Mouse (Mus musculus): ENCODE measurements around the gene Bet1l.

The Bet1l gene

DNA sequence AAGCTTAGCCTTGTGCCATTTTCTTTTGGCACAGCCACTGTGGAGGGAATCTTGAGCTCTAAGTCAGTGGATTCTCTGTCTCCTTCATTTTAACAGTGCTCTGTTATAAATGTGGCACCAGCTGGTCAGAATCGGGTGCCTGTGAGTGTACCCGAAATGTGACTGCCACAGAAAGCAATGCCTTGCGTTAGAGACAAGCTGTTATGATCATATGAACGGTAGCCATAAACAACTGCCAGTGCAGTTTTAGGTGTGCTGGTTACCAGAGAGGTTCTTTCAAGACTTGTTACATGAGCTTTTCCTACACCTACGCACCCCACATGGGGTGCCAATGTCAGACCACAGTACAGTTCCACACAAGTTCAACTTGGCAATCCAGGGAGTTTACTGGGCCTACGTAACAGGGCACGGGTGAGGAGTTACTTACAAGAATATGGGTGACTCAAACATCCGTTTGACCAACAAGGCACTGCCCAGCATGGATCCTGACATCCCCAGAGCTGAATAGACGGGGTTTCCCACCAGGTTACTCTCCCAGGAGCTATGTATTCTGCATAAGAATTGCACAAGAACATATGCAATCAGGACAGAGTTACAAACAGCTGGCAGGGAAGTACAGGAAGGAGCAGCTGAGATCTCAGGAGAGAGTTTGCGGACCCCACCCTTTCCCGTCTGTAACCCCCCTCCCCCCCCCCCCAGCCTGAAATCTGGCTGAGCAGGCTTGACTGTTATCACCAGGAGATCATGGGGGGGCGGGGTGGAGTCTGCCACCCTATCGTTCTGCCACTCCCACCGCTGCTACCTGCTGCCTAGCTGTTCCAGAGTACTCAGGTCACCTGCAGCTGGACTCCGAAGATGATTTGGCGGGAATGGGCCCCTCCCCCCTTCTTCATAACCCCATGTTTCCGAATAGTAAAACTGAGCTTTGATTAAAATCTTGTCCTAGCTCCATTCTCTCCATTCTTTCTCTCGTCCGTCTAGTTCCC is 16.3 kb downstream of the Bet1l start:
- in situ Hi-C loops (cut with MboI; ENCODE audit: unreplicated experiment in 2 of 2): loop anchor here (5.0 to 25.0 kb wide), 7 partner anchors 61 to 821 kb away; partner anchors contain the start of genes Cox8b (in 2 of the 2) and Muc6 (in 1 of the 2)

DNA sequence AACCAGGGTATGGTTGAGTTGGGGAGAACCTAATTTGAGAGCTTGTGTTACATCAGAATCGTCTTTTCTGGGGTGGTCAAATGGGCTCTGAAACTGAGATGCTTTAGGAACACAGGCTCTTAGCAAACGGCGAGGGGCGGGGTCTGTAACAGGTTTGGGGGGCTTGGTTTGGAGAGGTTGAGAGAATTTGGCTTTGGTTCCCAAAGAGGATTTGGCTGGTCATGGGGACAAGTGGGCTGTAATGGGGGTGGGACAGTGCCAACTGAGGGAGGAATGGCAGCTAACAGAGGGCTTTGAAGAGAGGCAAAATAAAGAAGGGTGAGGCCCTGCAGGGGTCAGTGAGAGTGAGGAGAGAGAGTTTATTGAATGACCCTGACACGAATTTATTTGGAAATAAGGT is 17.8 kb downstream of the Bet1l start:
- in situ Hi-C loops (cut with MboI; ENCODE audit: unreplicated experiment in 2 of 2): loop anchor here (10.0 to 25.0 kb wide), 2 partner anchors 755 to 823 kb away; partner anchors contain the start of genes Caly (in 1 of the 2) and Muc6 (in 1 of the 2)

DNA sequence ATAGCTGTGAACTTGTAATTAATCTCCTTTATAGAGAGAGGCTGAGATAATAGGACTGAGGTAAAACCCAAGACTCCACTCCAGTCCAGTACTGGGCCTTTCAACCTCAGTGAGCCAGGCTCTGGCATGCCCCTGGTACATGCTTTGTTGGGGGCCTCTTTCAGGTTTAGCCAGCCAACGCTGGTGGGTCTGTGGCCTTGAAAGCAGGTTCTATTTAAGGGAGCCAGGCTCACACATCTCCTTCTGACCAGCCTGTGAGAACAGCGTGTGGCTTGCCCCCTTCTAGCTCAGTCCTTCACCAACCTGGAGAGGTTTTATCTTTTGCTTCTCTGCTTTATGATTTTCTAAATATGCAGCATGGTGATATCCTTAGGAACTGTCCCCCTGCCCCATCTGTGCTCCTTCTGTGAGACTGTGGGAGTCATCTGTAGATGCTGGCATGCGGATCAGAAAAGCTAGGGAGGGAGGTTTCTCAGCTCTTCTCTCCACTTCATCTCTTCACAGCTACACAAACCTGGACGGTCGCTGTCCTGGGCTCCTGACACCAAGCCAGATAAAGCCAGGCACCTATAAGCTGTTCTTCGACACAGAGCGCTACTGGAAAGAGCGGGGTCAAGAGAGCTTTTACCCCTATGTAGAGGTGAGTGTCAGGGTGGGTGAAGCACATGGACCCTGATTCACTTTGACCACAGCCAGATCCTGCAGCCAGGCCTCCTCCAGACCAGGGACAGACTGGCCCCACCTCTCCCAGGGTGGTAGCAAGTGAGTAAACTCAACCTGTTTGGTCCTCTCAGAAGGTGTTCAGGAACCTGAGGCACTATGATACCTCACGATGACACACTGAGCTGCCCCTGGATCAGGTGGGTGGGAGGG is 20.9 kb downstream of the Bet1l start:
- in situ Hi-C loops (cut with MboI; ENCODE audit: unreplicated experiment in 2 of 2): loop anchor here (10.0 to 25.0 kb wide), 2 partner anchors 752 to 826 kb away; partner anchors contain the start of genes Caly (in 1 of the 2) and Muc6 (in 1 of the 2)

DNA sequence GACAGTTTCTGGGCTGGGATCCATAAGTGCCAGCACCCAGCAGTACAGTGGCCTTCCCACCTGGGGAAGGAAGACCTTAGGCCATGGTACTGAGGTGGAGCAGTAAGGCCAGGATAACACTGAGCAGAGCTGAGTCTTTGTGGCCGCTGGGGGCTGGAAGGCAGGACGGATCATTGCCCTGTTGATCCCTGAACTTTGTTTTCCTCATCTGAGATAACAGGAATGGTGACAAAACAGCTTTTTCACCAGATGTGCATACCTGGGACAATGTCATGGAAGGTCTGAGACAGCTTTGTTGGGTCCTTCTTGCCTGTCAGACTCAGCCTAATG is 21.7 kb downstream of the Bet1l start:
- in situ Hi-C loops (cut with MboI; ENCODE audit: unreplicated experiment in 2 of 2): loop anchor here (10.0 to 25.0 kb wide), 2 partner anchors 751 to 827 kb away; partner anchors contain the start of genes Caly (in 1 of the 2) and Muc6 (in 1 of the 2)

DNA sequence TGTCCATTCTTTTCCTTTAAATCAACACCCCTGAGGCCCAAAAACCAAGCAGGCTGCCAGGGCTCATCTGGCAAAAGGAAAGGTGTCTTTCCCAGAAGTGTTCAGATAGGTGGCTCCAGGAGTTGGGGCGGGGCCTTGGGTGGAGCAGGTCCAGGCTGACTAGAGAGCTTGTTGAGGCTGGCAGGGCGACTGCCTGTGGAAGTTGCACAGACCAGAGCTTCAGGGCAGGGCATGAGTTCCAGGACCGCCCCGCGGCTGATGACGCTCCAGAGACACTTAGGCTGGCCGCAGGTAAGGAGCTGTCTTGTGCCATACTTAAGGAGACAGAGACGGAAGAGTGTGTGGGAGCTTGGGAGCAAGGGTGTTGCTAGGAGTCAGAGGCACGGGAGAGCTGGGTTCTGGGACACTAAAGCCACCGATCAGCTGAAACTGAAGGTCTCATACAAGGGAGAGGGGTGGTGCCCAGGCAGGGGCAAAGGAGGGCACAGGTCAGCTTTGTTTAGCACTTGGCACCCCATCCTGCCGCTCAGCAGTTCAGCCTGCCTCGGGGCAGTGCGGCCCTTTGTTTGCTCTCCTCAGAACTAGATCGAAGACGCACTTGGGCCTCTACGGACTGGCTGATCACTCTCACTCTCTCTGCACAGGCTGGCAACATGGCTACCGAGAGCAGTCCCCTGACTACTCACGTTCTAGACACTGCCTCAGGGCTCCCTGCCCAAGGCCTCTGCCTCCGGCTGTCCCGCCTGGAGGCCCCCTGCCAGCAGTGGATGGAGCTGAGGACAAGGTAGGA is 22.2 kb downstream of the Bet1l start, which contains the start of gene Urah:
Urah (plus strand) TSS at position 51 of the 790 bp plus-strand sequence.
- in situ Hi-C loops (cut with MboI; ENCODE audit: unreplicated experiment in 2 of 2): loop anchor here (10.0 to 25.0 kb wide), 2 partner anchors 750 to 827 kb away; partner anchors contain the start of genes Caly (in 1 of the 2) and Muc6 (in 1 of the 2)

DNA sequence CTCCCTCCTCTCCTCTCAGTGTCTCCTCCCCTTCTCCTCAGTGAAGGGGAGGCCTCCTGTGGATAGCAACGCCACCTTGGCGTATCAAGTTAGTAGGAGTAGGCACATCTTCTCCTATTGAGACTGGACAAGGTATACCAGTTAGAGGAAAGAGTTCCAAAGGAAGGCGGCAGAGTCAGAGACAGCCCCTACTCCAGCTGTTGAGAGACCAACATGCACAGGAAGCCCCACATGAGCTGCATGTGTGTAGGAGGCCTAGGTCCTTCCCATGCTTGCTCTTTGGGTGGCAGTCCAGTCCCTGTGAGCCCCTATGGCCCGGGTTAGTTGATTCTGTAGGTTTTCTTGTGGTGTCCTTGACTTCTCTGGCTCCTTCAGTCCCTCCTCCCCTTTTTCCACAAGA is 24.0 kb downstream of the Bet1l start:
- in situ Hi-C loops (cut with MboI; ENCODE audit: unreplicated experiment in 2 of 2): loop anchor here (10.0 to 25.0 kb wide), 2 partner anchors 749 to 829 kb away; partner anchors contain the start of genes Caly (in 1 of the 2) and Muc6 (in 1 of the 2)

DNA sequence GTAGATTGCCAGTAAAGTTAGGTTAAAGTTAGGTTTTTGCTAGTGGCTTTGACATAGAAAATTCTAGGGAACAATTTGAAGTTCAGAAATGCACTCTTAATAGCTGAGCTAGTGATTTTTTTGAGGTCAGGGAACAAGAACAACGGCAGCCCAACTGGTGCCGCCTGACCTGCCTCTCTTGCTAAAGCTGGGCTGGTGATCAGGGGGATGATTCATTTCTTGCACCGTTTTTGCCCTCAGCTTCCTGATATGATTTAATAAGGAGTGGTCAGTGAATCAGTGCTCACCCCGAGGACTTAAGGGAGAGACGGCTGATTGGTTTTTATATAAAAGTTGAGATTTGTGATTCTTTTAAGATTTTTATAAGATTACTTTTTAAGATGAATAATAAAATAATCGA is 25.9 kb downstream of the Bet1l start:
- in situ Hi-C loops (cut with MboI; ENCODE audit: unreplicated experiment in 2 of 2): loop anchor here (10.0 to 25.0 kb wide), 2 partner anchors 747 to 831 kb away; partner anchors contain the start of genes Caly (in 1 of the 2) and Muc6 (in 1 of the 2)

DNA sequence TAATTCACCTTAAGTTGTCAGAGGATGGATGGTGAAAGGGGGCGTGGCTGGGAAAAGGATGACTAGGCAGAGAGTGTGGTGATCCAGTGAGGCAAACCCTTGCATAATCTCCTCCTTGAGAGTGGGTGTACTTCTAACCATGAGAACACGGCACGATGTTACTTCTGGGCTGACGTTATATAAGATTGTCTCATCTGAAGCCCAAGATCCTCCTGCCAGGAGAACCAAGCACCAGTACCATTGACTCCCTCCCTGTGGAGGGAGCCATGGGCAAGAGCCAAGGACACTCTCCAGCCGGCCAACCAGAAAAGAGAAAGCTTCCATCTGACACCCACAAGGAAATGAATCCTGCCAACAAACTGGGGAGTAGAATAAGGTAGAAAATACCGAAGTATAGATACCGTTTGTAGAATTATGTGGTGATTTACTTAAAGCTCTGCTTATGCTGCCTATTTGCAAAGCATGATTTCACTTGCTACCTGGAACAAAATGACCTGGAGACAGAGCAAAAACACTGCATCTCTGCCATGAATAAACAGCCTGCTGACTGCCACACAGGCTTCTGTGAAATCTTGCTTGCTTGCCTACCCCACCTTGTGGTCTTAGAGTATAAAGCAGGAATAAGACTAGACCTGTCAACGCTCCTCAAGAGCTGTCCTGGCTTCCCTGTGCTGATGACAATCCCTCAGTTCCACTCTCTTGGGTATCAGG is 29.1 kb downstream of the Bet1l start:
- in situ Hi-C loops (cut with MboI; ENCODE audit: unreplicated experiment in 2 of 2): loop anchor here in 1 of 2 experiments (5.0 to 25.0 kb wide), 2 partner anchors 746 to 834 kb away; partner anchors contain the start of genes Caly and Muc6

DNA sequence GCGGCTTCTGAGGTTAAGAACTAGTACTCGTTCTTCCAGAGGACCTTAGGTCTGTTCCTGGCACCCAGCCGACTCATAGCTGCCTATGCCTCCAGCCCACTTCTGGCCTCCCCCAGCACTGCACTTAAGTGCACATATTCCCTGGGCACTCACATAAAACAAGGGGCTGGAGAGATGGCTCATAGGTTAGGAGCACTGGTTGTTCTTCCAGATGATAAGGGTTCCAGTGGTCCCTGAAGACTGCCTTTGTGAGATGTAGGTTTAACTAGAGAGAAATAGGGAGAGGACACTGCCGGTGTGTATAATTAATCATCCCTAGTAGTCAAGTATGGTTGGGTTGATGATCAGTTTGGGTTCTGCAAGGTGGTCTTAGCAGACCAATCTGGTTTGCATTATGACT is 34.6 kb downstream of the Bet1l start:
- in situ Hi-C loops (cut with MboI; ENCODE audit: unreplicated experiment in 2 of 2): no loop called here

DNA sequence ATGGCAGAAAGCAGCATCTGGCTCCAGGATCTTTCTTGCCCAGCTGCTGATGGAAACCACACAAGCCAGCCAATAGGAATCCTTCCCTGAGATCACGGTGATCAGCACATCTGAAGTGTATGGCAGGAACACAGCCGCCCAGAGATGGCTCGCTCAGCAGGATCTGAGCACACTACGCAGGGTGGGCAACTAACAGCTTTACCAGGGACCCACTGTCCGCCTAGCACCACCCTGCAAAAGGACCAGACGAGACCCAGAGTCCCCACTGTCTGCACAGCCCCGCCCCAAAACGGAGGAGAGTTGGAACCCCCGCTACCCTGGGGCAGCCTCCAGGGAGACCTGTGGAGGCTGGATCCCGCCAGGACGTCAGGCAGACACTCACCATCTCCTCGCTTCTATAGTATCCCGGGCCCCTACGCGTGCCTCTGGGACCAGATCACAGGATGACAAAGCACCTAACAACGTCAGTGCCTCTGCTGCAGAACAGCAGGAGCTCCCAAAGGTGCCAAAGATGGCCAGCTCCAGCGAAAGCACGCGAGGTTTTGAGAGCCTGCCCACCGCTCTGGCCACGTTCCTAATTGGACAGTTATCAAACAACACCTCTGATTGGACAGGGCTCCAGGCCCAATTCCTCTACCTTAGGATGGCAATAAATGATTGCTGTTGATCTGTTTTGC is 35.6 kb downstream of the Bet1l start, which contains the start of gene Zfp941:
Zfp941 (minus strand) TSS at position 526 of the 677 bp plus-strand sequence.
- in situ Hi-C loops (cut with MboI; ENCODE audit: unreplicated experiment in 2 of 2): no loop called here

DNA sequence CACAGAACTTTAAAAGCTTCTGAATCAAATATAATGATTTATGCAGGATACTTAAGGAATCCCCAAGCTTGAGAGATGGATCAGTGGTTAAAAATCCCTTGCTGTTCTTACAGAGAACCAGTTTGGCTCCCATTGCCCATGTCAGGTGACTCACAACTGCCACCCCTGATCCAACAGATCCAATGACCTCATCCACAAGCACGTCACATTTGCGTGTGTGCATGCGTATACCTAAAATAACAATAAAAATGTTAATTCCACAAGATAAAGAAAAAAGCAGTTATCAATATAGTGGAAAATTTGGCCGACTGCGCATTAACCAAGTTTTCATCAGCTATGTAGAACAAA is 36.1 kb downstream of the Bet1l start:
- in situ Hi-C loops (cut with MboI; ENCODE audit: unreplicated experiment in 2 of 2): no loop called here

DNA sequence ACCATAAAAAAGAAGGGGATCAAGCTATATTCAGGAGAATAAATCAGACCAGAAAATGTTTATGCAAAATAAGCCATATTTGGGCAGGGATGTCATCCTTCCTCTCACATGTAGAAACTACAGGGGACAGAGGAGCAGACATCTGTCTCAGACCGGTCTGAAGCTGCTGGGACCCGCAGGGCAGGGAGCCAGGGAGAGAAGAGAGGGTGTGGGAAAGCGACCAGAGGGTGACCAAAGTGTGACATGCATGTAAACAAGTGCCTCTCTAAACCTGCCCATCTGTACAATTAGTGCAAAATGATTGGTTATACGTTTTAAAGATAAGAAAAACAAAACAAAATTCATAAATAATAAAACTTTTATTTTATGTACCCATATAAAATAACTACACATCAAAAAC is 37.2 kb downstream of the Bet1l start:
- in situ Hi-C loops (cut with MboI; ENCODE audit: unreplicated experiment in 2 of 2): no loop called here

DNA sequence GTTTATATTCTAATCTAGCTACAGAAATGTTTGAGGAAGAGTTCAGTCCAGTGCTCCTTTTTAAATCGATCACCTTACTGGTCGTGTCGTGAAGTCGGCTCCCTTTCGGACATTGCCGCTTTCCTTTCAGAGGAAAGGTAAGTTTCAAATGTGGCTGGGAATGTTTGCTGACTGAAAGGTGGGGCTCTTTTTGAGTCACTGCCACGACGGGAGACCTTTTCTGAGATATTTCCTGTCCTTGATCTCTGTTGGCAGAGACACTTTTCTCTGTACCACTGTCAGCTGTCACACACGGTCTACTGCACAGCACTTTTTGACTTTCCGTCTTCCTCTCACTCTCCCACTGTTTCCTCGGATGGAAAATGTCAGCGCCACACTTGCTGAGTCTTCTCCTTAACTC is 44.5 kb downstream of the Bet1l start:
- in situ Hi-C loops (cut with MboI; ENCODE audit: unreplicated experiment in 2 of 2): no loop called here

DNA sequence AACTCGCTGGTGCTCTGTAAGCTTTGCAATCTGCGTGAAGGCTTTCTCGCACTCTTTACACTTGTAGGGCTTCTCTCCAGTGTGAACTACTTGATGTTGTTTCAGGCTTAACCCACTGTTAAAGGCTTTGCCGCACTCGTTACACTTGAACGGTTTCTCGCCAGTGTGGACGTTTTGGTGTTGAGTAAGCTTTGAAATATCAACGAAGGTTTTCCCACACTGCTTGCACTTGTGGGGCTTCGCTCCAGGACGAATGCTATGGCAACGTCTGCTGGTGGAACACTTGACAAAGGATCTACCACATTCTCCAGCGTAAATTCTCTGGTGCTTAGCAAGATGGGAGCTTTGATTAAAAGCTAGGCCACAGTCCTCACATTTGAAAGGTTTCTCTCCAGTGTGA is 45.7 kb downstream of the Bet1l start:
- in situ Hi-C loops (cut with MboI; ENCODE audit: unreplicated experiment in 2 of 2): no loop called here

DNA sequence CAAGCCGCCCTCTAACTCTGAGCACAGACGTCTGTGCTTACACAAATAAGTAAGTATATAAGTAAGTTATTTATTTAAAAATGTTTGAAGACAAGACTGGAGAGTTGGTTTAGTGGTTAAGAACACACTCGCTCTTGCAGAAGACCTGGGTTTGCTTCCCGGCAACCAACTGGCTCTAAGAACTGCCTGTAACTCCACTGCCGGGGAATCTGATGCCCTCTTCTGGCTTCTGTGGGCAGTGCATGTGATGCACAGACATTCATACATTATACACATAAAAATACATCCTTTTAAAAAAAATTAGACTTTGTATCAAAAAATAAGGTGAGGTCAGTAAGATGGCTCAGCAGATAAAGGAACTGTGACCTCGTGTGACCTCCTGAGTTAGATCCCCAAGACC is 46.9 kb downstream of the Bet1l start:
- in situ Hi-C loops (cut with MboI; ENCODE audit: unreplicated experiment in 2 of 2): no loop called here

DNA sequence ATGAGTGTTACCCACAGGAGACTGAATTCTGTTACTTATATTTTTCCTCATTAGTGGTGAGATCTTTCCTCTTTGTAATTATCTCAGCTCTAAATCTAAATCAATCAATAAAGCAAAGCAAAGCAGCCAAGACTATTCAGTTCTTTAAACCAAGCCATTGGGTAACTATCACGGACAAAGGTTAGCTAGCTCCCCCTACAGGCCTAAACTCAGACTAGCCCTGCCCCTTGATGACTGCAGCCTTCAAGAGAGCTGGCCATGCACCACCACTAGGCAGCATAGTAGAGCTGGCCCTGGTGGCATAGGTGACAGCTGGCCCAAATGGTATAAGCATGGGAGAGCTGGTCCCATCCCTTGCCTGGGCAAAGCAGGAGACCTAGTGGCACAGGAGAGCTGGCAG is 51.7 kb downstream of the Bet1l start:
- in situ Hi-C loops (cut with MboI; ENCODE audit: unreplicated experiment in 2 of 2): no loop called here

All from v-Abl transformed pro-B cells (cell line).